Mouse (Mus musculus) midbrain, embryonic 14.5 days (tissue): ENCODE results near the gene Slc12a4. TPM values are rescaled to one million over a fixed set of nuclear protein-coding genes. Genes with fewer than 3 reads are reported as not detected.
"Not testable (repeated sequence)": the region's sequence is repeated elsewhere in the genome, so short reads cannot be mapped to it uniquely, and the experiment has no call there.

Experiments used
- ATAC-seq: fragments of 200-750 bp; cut with Nextera tagmentation; 2 replicates; pipeline ENCODE4 v1.8.0; 2017; ENCODE audit warnings: moderate number of reproducible peaks, moderate library complexity; ENCODE audit not compliant: low FRiP score, low TSS enrichment
- DNase-seq: peaks from one replicate; pipeline ENCODE4 v3.0.0-alpha.2; 2015
- H3K27ac ChIP-seq: fragments of 300-500 bp; sonication (generic); replicated peaks from 2 replicates; pipeline ENCODE4 v1.5.1; 2014; ENCODE audit warnings: mild to moderate bottlenecking, low read depth, low read length, moderate library complexity
- H3K27me3 ChIP-seq: fragments of 300-500 bp; sonication (generic); 2 replicates; pipeline ENCODE4 v1.6.1; 2014; ENCODE audit warnings: low read length, control low read depth, mixed read lengths; ENCODE audit not compliant: control insufficient read depth, insufficient read depth
- H3K36me3 ChIP-seq: fragments of 300-500 bp; sonication (generic); 2 replicates; pipeline ENCODE4 v1.6.1; 2014; ENCODE audit warnings: low read length, control low read depth; ENCODE audit not compliant: control insufficient read depth, insufficient read depth
- H3K4me1 ChIP-seq: fragments of 300-500 bp; sonication (generic); 2 replicates; pipeline ENCODE4 v1.6.1; 2014; ENCODE audit warnings: mild to moderate bottlenecking, antibody characterized with exemption, low read length, control low read depth; ENCODE audit not compliant: control insufficient read depth, insufficient read depth
- H3K4me2 ChIP-seq: fragments of 300-500 bp; sonication (generic); 2 replicates; pipeline ENCODE4 v1.6.1; 2014; ENCODE audit warnings: mild to moderate bottlenecking, low read length, moderate library complexity
- H3K4me3 ChIP-seq: fragments of 300-500 bp; sonication (generic); replicated peaks from 2 replicates; pipeline ENCODE4 v1.5.1; 2014; ENCODE audit warnings: low read depth, low read length
- H3K9ac ChIP-seq: fragments of 300-500 bp; sonication (generic); replicated peaks from 2 replicates; pipeline ENCODE4 v1.6.1; 2014; ENCODE audit warnings: mild to moderate bottlenecking, low read length, moderate library complexity
- H3K9me3 ChIP-seq: fragments of 300-500 bp; sonication (generic); 2 replicates; pipeline ENCODE4 v1.6.1; 2016; ENCODE audit warnings: low read length, control low read depth, mixed read lengths; ENCODE audit not compliant: control insufficient read depth
- WGBS: fragments of 180-500 bp; shearing (Covaris S2); extraction: QIAGEN DNeasy Blood & Tissue Kit; methylation state at CpG from one replicate; pipeline ENCODE4 v1.1.7; 2014; 5-methylcytosine and 5-hydroxymethylcytosine counted together
- polyA plus RNA-seq: library from polyadenylated mRNA; unstranded; fragments of >200 nt; fragmentation: Nextera tagmentation; extraction: Ambion mirVana; gene quantifications from 2 replicates; pipeline ENCODE4 v1.2.1, GENCODE M21; 2014

The Slc12a4 gene
- polyA plus RNA-seq, 1 experiment from 2014 or later = 5.2 TPM

DNA sequence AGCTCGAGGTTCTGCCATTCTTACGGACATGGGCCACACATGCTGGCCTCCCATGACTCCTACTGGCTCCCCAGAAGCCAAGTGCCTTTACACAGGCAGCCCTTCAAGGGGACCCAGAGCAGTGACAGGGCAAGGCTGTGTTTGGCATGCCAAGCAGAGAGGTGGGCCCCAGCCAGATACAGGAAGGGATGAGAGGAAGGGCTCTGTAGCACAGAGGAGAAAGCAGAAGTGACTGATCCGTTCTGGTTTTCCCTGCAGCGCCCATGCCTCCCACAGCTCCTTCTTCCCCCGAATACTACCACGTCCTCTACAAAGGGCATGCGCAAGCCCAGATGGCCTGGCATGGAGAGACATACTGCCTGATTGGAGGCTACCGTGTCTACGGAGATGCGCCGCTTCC lies 17.5 kb upstream of the Slc12a4 start:
- not testable (repeated sequence) for H3K4me2 ChIP-seq, DNase-seq, H3K27ac ChIP-seq, H3K9ac ChIP-seq, ATAC-seq, H3K4me1 ChIP-seq, H3K4me3 ChIP-seq, H3K27me3 ChIP-seq, H3K9me3 ChIP-seq, H3K36me3 ChIP-seq
- WGBS = 79% methylated on average over 11 of the region's 11 CpGs

DNA sequence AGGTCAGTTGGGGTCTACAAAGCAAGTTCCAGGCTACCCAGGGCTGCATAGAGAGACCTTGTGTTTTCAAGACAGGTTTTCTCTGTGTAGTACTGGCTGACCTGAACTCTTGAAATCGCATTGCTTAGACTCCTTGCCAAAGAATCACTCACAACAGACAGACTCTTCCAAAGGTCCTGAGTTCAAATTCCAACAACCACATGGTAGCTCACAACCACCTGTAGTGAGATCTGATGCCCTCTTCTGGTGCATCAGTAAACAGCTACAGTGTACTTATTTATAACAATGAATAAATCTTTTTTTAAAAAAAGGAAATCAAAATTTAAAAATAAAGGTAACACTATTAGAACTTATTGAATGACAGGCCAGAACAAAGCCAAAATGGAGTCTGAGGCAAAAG lies 15.2 kb upstream of the Slc12a4 start:
- Histone ChIP-seq H3K9ac (no peak overlapping the region), H3K4me3 (no peak overlapping the region), H3K27ac (no peak overlapping the region), H3K36me3 (no peaks in the 10 kb centered on the region), H3K9me3 (no peaks in the 10 kb centered on the region), H3K27me3 (no peaks in the 10 kb centered on the region), H3K4me2 (no peak overlapping the region), H3K4me1 (no peaks in the 10 kb centered on the region)
- DNase-seq (no peak), ATAC-seq (no peak)
- 91% methylated on average over 1 of the region's 1 CpGs for WGBS

DNA sequence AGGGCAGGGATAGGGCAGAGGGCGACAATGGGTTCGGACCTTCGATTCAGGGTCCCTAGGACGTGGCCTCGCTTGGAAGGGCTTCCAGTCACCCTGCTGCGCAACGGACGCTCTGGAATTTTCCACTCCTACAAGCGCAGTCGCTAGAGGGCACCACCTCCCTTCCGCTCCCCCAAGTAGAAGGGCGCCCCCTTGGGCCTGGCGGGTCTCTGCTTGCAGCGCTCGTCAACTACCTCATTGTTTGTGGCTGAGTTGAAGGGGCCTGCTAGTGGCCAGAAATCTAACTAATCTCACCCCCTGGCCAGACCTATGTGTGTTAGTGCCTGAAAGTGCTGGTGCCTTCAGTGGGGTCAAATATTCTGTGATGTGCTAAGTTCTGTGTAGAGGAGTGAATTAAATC lies 13.4 kb upstream of the Slc12a4 start, which contains the start of gene Dpep3:
Dpep3 (minus strand) TSS at position 105 of the 400 bp plus-strand sequence.
- no peak within 1 kb of the TSS for H3K4me3 ChIP-seq
- WGBS = 91% methylated on average over 15 of the region's 15 CpGs

DNA sequence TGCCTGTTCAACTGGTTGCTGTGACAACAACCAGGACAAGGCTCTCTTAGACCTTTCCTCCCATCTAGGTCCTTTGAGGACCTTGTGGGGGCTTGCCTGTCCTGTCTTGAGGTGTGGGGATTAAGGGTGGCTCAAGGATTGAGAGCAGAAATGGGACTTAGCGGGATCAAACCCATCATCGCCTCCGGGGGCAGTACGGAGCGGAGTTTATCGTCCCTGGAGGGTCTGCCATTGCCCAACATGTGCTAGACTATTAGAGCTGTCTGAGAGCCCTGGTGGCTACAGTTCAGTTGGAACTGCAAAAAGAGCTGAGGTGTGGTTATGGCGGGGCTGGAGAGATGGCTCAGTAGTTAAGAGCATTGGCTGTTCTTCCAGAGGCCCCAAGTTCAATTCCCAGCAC lies 9.5 kb upstream of the Slc12a4 start:
- H3K9ac ChIP-seq = no peak overlapping the region
- no peaks in the 10 kb centered on the region for H3K27me3 ChIP-seq
- no peaks in the 10 kb centered on the region for H3K9me3 ChIP-seq
- no peak overlapping the region for H3K4me3 ChIP-seq
- no peak overlapping the region for H3K27ac ChIP-seq
- no peak overlapping the region for H3K4me2 ChIP-seq
- no peaks in the 10 kb centered on the region for H3K36me3 ChIP-seq
- ATAC-seq (no peak), DNase-seq (no peak)
- 60% methylated on average over 7 of the region's 7 CpGs for WGBS
- no peaks in the 10 kb centered on the region for H3K4me1 ChIP-seq

More for the DNA sequence above, 13.4 kb upstream of the Slc12a4 start, which contains the start of gene Dpep3:
- no peak within 1 kb of the TSS for H3K27ac ChIP-seq
- no peak within 1 kb of the TSS for H3K4me2 ChIP-seq
- H3K4me1 ChIP-seq = no peaks in the 10 kb centered on the region
- H3K27me3 ChIP-seq = no peaks in the 10 kb centered on the region
- H3K9me3 ChIP-seq = no peaks in the 10 kb centered on the region
- no peaks in the 10 kb centered on the region for H3K36me3 ChIP-seq
- DNase-seq (no peak), ATAC-seq (no peak)
- H3K9ac ChIP-seq = no peak within 1 kb of the TSS

DNA sequence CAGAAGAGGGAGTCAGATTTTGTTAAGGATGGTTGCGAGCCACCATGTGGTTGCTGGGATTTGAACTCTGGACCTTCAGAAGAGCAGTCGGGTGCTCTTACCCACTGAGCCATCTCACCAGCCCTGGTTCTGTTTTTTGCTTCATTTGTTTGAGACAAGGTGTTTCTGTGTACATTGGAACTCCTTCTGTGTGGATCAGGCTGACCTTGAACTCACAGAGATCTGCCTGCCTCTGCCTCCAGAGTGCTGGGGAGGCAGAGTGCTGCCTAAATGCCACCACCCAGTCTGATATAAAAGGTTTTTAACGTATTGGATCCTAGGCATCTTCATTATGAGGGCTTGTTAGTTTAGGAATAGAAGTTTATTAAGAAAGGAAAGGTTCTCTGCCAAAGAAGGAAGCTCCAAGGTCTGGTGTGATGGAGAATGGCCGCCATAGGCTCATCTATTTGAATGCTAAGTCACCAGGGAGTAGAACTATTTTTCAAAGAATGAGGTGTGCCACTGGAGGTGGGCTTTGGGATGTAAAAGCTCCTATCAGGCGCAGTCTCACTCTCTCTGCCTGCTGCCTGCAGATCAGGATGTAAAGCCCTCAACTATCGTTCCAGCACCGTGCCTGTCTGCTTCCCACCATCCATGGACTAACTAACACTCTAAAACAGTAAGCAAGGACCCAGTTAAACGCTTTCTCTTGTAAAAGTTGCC lies 5.3 kb upstream of the Slc12a4 start:
- no peak overlapping the region for H3K9ac ChIP-seq
- H3K9me3 ChIP-seq = no peaks in the 10 kb centered on the region
- H3K4me3 ChIP-seq = no peak overlapping the region
- 73% methylated on average over 8 of the region's 8 CpGs for WGBS
- H3K4me1 ChIP-seq = no peaks in the 10 kb centered on the region
- H3K4me2 ChIP-seq = no peak overlapping the region
- no peak for DNase-seq
- ATAC-seq = no peak
- peaks cover 12% of the 10 kb centered on the region; the same call in 1 of the 2 replicates for H3K27me3 ChIP-seq
- no peaks in the 10 kb centered on the region for H3K36me3 ChIP-seq
- no peak overlapping the region for H3K27ac ChIP-seq

DNA sequence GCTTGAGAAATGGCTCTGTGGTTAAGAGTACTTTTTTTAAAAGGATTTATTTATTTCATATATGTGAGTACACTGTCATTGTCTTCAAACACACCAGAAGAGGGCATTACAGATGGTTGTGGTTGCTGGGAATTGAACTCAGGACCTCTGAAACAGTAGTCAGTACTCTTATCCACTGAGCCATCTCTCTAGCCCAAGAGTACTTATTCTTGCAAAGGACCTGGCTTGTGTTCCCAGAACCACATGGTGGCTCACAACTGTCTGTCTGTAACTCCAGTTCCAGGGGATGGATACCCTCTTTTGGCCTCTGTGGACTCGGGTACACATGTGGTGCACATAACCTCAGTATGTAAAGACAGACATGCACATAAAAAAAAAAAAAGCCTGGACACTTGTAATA lies 3.5 kb upstream of the Slc12a4 start:
- ATAC-seq (no peak), DNase-seq (no peak)
- WGBS = 54% methylated on average over 1 of the region's 1 CpGs
- 0 out of 2 replicates have a peak, but pooled peaks cover 5% of the 10 kb centered on the region for H3K4me1 ChIP-seq
- H3K27me3 ChIP-seq = peaks cover 27% of the 10 kb centered on the region
- no peaks in the 10 kb centered on the region for H3K36me3 ChIP-seq
- no peak overlapping the region for H3K27ac ChIP-seq
- H3K4me2 ChIP-seq = no peak overlapping the region
- no peak overlapping the region for H3K9ac ChIP-seq
- no peak overlapping the region for H3K4me3 ChIP-seq
- no peaks in the 10 kb centered on the region for H3K9me3 ChIP-seq

DNA sequence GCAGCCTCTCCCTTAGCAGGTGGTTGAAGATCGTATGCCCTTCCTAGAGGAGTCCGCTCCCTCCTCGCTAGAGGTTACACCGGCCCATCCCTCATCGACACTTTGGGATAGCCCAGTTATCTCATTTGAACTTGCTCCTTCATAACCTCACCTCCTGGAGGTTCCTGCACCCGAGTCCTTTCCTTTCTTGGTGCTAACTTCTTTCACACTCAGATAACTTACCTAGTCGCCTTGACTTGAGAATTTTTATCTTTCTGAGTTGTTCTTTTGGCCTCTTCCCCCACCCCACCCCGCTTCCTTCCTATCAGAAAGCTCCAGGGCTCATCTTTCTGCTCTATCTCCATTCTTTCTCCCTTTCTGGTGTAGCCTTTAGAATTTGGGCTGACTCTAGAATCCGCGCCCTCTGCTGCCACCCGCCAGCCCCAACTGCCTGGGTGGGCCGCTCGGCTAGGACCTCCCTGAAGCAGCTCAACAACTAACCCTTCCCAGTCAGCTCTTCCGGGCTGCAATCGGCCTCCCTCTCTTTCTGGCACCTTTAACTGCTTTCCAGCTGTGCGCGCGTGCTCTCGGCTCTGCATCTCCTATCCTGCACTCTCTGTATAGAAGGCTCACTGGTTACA lies 905 bp upstream of the Slc12a4 start:
- H3K4me3 ChIP-seq = no peak overlapping the region
- H3K36me3 ChIP-seq = no peaks in the 10 kb centered on the region
- H3K9me3 ChIP-seq = no peaks in the 10 kb centered on the region
- H3K4me1 ChIP-seq = 0 out of 2 replicates have a peak, but pooled peaks cover 5% of the 10 kb centered on the region
- 10% methylated on average over 19 of the region's 19 CpGs for WGBS
- H3K27ac ChIP-seq = no peak overlapping the region
- peak overlapping the region; percentile 54; the same call in 1 of the 2 replicates for H3K4me2 ChIP-seq
- ATAC-seq (no peak), DNase-seq (peak; percentile 12)
- no peak overlapping the region for H3K9ac ChIP-seq
- H3K27me3 ChIP-seq = peaks cover 27% of the 10 kb centered on the region

DNA sequence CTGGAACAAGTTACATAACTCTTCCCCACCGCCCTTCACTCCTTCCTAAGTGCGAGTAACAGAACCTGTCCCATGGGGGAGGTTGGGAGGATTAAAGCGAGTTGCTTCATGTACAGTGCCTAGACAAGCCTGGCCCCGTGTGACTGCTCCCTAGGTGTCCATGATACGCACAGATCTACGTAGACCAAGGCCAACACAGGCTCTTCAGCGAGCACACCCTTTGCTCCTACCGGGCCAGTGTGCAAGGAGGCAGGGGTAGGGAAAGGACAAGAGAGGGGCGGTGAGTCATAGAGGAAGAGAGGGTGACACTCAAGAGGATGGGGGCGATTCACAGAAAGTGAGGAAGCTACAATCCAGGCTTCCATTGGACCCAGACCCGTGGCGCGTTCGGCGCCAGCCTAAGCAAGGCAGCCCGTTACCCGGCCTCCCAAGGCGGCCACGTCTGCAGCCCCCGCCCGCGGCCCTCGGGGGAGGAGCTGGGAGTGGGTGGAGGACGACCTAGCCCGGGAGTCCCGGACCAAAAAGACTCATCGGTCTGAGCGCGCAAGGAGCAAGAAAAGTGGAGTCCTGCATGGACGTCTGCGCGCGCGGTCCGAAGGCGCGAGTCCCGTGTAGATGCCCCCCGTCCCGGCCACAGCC lies 512 bp downstream of the Slc12a4 start:
- 3% methylated on average over 38 of the region's 40 CpGs for WGBS
- Histone ChIP-seq H3K36me3 (no peaks in the 10 kb centered on the region), H3K9ac (peak overlapping the region; percentile 26; the same call in 1 of the 2 replicates), H3K9me3 (no peaks in the 10 kb centered on the region), H3K27ac (no peak overlapping the region), H3K4me3 (peak overlapping the region; percentile 37), H3K4me1 (0 out of 2 replicates have a peak, but pooled peaks cover 5% of the 10 kb centered on the region), H3K4me2 (peak overlapping the region; percentile 54), H3K27me3 (peaks cover 27% of the 10 kb centered on the region)
- DNase-seq (peak; percentile 17), ATAC-seq (peak; percentile 50; the same call in 1 of the 2 replicates)
